Mouse (Mus musculus): Measurements from ENCODE around the gene Rtkn.

DNA sequence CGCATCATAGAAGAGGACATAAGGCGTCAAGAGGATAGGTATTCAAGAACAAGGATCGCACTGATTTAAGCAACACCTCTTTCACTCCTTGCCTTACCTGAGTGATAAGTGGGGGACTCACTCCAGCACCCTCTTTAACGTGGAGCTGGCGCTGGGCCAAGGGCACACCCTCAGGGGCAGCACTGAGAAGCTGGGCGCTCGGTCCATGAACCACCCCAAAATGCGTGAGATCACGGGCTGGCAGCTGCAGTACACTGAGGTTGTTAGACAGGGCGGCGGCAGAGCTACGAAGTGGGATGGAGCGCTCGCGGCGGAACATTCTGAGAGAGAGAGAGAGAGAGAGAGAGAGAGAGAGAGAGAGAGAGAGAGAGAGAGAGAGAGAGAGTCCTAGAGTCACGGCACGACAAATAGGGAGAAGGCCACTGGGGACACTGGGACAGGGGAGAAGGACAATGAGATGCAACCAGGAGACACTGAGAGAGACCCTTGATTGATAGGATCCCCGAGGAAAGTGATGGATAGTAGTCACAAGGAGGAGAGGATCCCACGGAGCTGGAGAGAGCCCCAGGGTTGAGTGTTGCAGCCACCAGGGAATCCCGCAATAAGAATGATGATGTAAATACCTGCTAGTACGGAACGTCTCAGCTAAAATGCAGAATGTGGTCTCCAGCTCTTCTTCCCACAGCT is 20.4 kb downstream of the Rtkn start:
- TF ChIP-seq CTCF (IDR thresholded peaks at IDR 0.05; ENCODE audit: low read depth) (no peak), EP300 (IDR thresholded peaks at IDR 0.05; ENCODE audit: low read depth) (no peak)

Data from liver, embryonic 14.5 days (tissue).